Mouse (Mus musculus): ENCODE data around the gene Fosl2. TPM values are rescaled to one million over a fixed set of nuclear protein-coding genes. Genes with fewer than 3 reads are reported as not detected.

The Fosl2 gene
- polyA plus RNA-seq, 1 experiment from 2014 or later: 0.80 TPM

Other genes starting within 250 kb of the Fosl2 start
- gene Plb1, start 96.9 kb downstream of the Fosl2 start, polyA plus RNA-seq (2014; fragmentation: Nextera tagmentation; extraction: Ambion mirVana): 0.22 TPM in 1 of 2 replicates, not detected in the other

All from hindbrain, embryonic 14.5 days (tissue).